Mouse (Mus musculus) midbrain, embryonic 14.5 days (tissue): ENCODE results near the gene Ltbr. TPM values are rescaled to one million over a fixed set of nuclear protein-coding genes. Genes with fewer than 3 reads are reported as not detected.

Experiments
- ATAC-seq: fragments of 200-750 bp; cut with Nextera tagmentation; 2 replicates; pipeline ENCODE4 v1.8.0; 2017; ENCODE audit warnings: moderate number of reproducible peaks, moderate library complexity; ENCODE audit not compliant: low FRiP score, low TSS enrichment
- DNase-seq: peaks from one replicate; pipeline ENCODE4 v3.0.0-alpha.2; 2015
- H3K27ac ChIP-seq: fragments of 300-500 bp; sonication (generic); replicated peaks from 2 replicates; pipeline ENCODE4 v1.5.1; 2014; ENCODE audit warnings: mild to moderate bottlenecking, low read depth, low read length, moderate library complexity
- H3K27me3 ChIP-seq: fragments of 300-500 bp; sonication (generic); 2 replicates; pipeline ENCODE4 v1.6.1; 2014; ENCODE audit warnings: low read length, control low read depth, mixed read lengths; ENCODE audit not compliant: control insufficient read depth, insufficient read depth
- H3K36me3 ChIP-seq: fragments of 300-500 bp; sonication (generic); 2 replicates; pipeline ENCODE4 v1.6.1; 2014; ENCODE audit warnings: low read length, control low read depth; ENCODE audit not compliant: control insufficient read depth, insufficient read depth
- H3K4me1 ChIP-seq: fragments of 300-500 bp; sonication (generic); 2 replicates; pipeline ENCODE4 v1.6.1; 2014; ENCODE audit warnings: mild to moderate bottlenecking, antibody characterized with exemption, low read length, control low read depth; ENCODE audit not compliant: control insufficient read depth, insufficient read depth
- H3K4me2 ChIP-seq: fragments of 300-500 bp; sonication (generic); 2 replicates; pipeline ENCODE4 v1.6.1; 2014; ENCODE audit warnings: mild to moderate bottlenecking, low read length, moderate library complexity
- H3K4me3 ChIP-seq: fragments of 300-500 bp; sonication (generic); replicated peaks from 2 replicates; pipeline ENCODE4 v1.5.1; 2014; ENCODE audit warnings: low read depth, low read length
- H3K9ac ChIP-seq: fragments of 300-500 bp; sonication (generic); replicated peaks from 2 replicates; pipeline ENCODE4 v1.6.1; 2014; ENCODE audit warnings: mild to moderate bottlenecking, low read length, moderate library complexity
- H3K9me3 ChIP-seq: fragments of 300-500 bp; sonication (generic); 2 replicates; pipeline ENCODE4 v1.6.1; 2016; ENCODE audit warnings: low read length, control low read depth, mixed read lengths; ENCODE audit not compliant: control insufficient read depth
- WGBS: fragments of 180-500 bp; shearing (Covaris S2); extraction: QIAGEN DNeasy Blood & Tissue Kit; methylation state at CpG from one replicate; pipeline ENCODE4 v1.1.7; 2014; 5-methylcytosine and 5-hydroxymethylcytosine counted together
- polyA plus RNA-seq: library from polyadenylated mRNA; unstranded; fragments of >200 nt; fragmentation: Nextera tagmentation; extraction: Ambion mirVana; gene quantifications from 2 replicates; pipeline ENCODE4 v1.2.1, GENCODE M21; 2014

Ltbr gene
- polyA plus RNA-seq, 1 experiment from 2014 or later = 13.9 TPM

GRCm38 (mm10) chr6:125321114-125321855, 7.6 kb upstream of the Ltbr start:
- Histone ChIP-seq H3K4me3 (no peak overlapping the region), H3K4me2 (no peak overlapping the region), H3K27ac (no peak overlapping the region), H3K9ac (no peak overlapping the region), H3K36me3 (no peaks in the 10 kb centered on the region), H3K4me1 (no peaks in the 10 kb centered on the region; the same call in 1 of the 2 replicates), H3K27me3 (peaks cover 30% of the 10 kb centered on the region), H3K9me3 (no peaks in the 10 kb centered on the region)
- 8% methylated on average over 26 of the region's 26 CpGs for WGBS
- ATAC-seq (no peak), DNase-seq (no peak)

- Histone ChIP-seq H3K9ac (no peak within 1 kb of the TSS), H3K4me1 (no peaks in the 10 kb centered on the region; the same call in 1 of the 2 replicates), H3K36me3 (no peaks in the 10 kb centered on the region), H3K4me3 (no peak within 1 kb of the TSS), H3K27ac (no peak within 1 kb of the TSS), H3K27me3 (peaks cover 30% of the 10 kb centered on the region), H3K9me3 (no peaks in the 10 kb centered on the region), H3K4me2 (no peak within 1 kb of the TSS)
- DNase-seq = no peak
- ATAC-seq = no peak
- WGBS = 96% methylated on average over 1 of the region's 1 CpGs
Observed at GRCm38 (mm10) chr6:125320323-125320722, 6.6 kb upstream of the Ltbr start, which contains the start of gene Scnn1a. Gene Scnn1a (plus strand): TSS chr6:125320659.

- H3K9me3 ChIP-seq = no peaks in the 10 kb centered on the region
- no peak overlapping the region for H3K27ac ChIP-seq
- no peak overlapping the region for H3K4me3 ChIP-seq
- no peak overlapping the region for H3K9ac ChIP-seq
- peaks cover 30% of the 10 kb centered on the region for H3K27me3 ChIP-seq
- no peak for ATAC-seq
- no peaks in the 10 kb centered on the region for H3K36me3 ChIP-seq
- H3K4me2 ChIP-seq = no peak overlapping the region
- no peaks in the 10 kb centered on the region; the same call in 1 of the 2 replicates for H3K4me1 ChIP-seq
- DNase-seq = no peak
Observed at GRCm38 (mm10) chr6:125319919-125320296, 6.2 kb upstream of the Ltbr start.

GRCm38 (mm10) chr6:125318981-125319918, 5.6 kb upstream of the Ltbr start:
- Histone ChIP-seq H3K4me1 (peaks cover under 1% of the 10 kb centered on the region; the same call in 1 of the 2 replicates), H3K27me3 (peaks cover 30% of the 10 kb centered on the region), H3K9ac (no peak overlapping the region), H3K36me3 (no peaks in the 10 kb centered on the region), H3K9me3 (no peaks in the 10 kb centered on the region), H3K4me2 (no peak overlapping the region), H3K4me3 (no peak overlapping the region), H3K27ac (no peak overlapping the region)
- DNase-seq = no peak
- WGBS = 71% methylated on average over 15 of the region's 15 CpGs
- no peak for ATAC-seq

GRCm38 (mm10) chr6:125317077-125317476, 3.4 kb upstream of the Ltbr start:
- H3K4me1 ChIP-seq = peaks cover 9% of the 10 kb centered on the region
- H3K27me3 ChIP-seq = peaks cover 23% of the 10 kb centered on the region
- DNase-seq (no peak), ATAC-seq (no peak)
- no peak overlapping the region for H3K9ac ChIP-seq
- H3K4me3 ChIP-seq = no peak overlapping the region
- no peaks in the 10 kb centered on the region for H3K36me3 ChIP-seq
- no peaks in the 10 kb centered on the region for H3K9me3 ChIP-seq
- no peak overlapping the region for H3K4me2 ChIP-seq
- 57% methylated on average over 7 of the region's 7 CpGs for WGBS
- no peak overlapping the region for H3K27ac ChIP-seq

GRCm38 (mm10) chr6:125314746-125315145, 1.1 kb upstream of the Ltbr start:
- H3K9me3 ChIP-seq = no peaks in the 10 kb centered on the region
- no peaks in the 10 kb centered on the region for H3K36me3 ChIP-seq
- WGBS = 90% methylated on average over 6 of the region's 6 CpGs

GRCm38 (mm10) chr6:125314231-125314563, 512 bp upstream of the Ltbr start:
- peak overlapping the region; percentile 31 for H3K4me3 ChIP-seq
- H3K27me3 ChIP-seq = no peaks in the 10 kb centered on the region
- no peaks in the 10 kb centered on the region for H3K9me3 ChIP-seq
- 49% methylated on average over 7 of the region's 7 CpGs for WGBS
- H3K4me1 ChIP-seq = peaks cover 9% of the 10 kb centered on the region
- H3K9ac ChIP-seq = peak overlapping the region; percentile 54
- H3K4me2 ChIP-seq = peak overlapping the region; percentile 60
- no peak for DNase-seq
- peak; percentile 46; the same call in 1 of the 2 replicates for ATAC-seq
- no peaks in the 10 kb centered on the region for H3K36me3 ChIP-seq
- no peak overlapping the region for H3K27ac ChIP-seq

More at GRCm38 (mm10) chr6:125314746-125315145, 1.1 kb upstream of the Ltbr start:
- Histone ChIP-seq H3K4me3 (no peak overlapping the region), H3K27me3 (peaks cover 2% of the 10 kb centered on the region), H3K27ac (no peak overlapping the region), H3K9ac (no peak overlapping the region), H3K4me1 (peaks cover 9% of the 10 kb centered on the region), H3K4me2 (no peak overlapping the region)
- DNase-seq (no peak), ATAC-seq (no peak)

GRCm38 (mm10) chr6:125312581-125313355, 917 bp downstream of the Ltbr start:
- Histone ChIP-seq H3K9ac (peak overlapping the region; percentile 54; the same call in 1 of the 2 replicates), H3K27ac (no peak overlapping the region), H3K9me3 (no peaks in the 10 kb centered on the region), H3K4me3 (peak overlapping the region; percentile 31), H3K36me3 (no peaks in the 10 kb centered on the region), H3K27me3 (no peaks in the 10 kb centered on the region), H3K4me1 (peaks cover 9% of the 10 kb centered on the region), H3K4me2 (peak overlapping the region; percentile 60)
- peak; percentile 23 for DNase-seq
- ATAC-seq = 0 out of 2 replicates have a peak, but pooled peaks have one; percentile 23
- WGBS = 68% methylated on average over 22 of the region's 22 CpGs
